Mouse (Mus musculus): Measurements from ENCODE around the gene Amigo3. TPM values are rescaled to one million over a fixed set of nuclear protein-coding genes. Genes with fewer than 3 reads are reported as not detected.

Amigo3 gene
- polyA plus RNA-seq, 1 experiment from 2014 or later = 0.29 TPM

GRCm38 (mm10) chr9:108058291-108058690, 5.3 kb downstream of the Amigo3 start:
- no peak overlapping the region for H3K4me3 ChIP-seq (ENCODE audit: inconsistent target)
- no peak overlapping the region for H3K27ac ChIP-seq
- peaks cover 54% of the 10 kb centered on the region; the same call in 1 of the 2 replicates for H3K36me3 ChIP-seq (ENCODE audit: inconsistent target)
- whole genome bisulfite sequencing (ENCODE audit: missing documents) = 100% methylated on average over 9 of the region's 9 CpGs
- H3K79me2 ChIP-seq (ENCODE audit: inconsistent target) = no peaks in the 10 kb centered on the region

GRCm38 (mm10) chr9:108062142-108062541, 9.2 kb downstream of the Amigo3 start:
- Histone ChIP-seq H3K36me3 (ENCODE audit: inconsistent target) (peaks cover 54% of the 10 kb centered on the region; the same call in 1 of the 2 replicates), H3K27ac (no peak overlapping the region), H3K79me2 (ENCODE audit: inconsistent target) (no peaks in the 10 kb centered on the region), H3K4me3 (ENCODE audit: inconsistent target) (no peak overlapping the region)
- WGBS (ENCODE audit: missing documents) = 89% methylated on average over 3 of the region's 3 CpGs

- no peaks in the 10 kb centered on the region for H3K79me2 ChIP-seq (ENCODE audit: inconsistent target)
- peaks cover 43% of the 10 kb centered on the region; the same call in 1 of the 2 replicates for H3K36me3 ChIP-seq (ENCODE audit: inconsistent target)
- WGBS (ENCODE audit: missing documents) = 92% methylated on average over 12 of the region's 12 CpGs
- no peak overlapping the region for H3K4me3 ChIP-seq (ENCODE audit: inconsistent target)
- no peak overlapping the region for H3K27ac ChIP-seq
These were observed 10.4 kb downstream of the Amigo3 start for GRCm38 (mm10) chr9:108063361-108063760.

DNA sequence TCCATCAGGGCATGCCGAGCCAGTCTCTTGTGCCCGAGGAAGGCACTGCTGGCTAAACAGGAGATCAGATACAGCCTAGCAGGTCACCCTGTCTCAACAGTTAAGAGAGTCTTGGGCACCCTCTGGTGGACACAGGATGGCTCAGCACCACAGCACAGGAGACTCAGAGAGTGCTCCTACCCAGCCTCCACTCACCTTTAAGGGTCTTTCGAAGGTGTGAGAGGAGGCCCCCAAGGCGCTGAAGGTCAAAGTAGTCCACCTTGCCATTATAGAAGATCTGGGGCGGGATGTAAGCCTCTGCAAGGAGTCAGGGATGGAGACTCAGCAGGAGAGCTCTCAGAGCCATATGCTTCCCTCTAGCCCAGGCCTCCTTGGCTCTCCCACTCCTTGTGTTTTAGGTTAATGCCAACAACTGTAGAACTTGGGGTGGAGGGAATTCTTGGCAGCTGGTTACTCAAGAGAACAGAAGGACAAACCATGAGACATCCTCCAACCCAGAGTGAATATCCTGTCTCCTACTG, 12.6 kb downstream of the Amigo3 start:
- H3K4me3 ChIP-seq (ENCODE audit: inconsistent target) = no peak overlapping the region
- WGBS (ENCODE audit: missing documents) = 70% methylated on average over 5 of the region's 5 CpGs
- no peak overlapping the region for H3K27ac ChIP-seq
- H3K36me3 ChIP-seq (ENCODE audit: inconsistent target) = peaks cover 27% of the 10 kb centered on the region; the same call in 1 of the 2 replicates
- H3K79me2 ChIP-seq (ENCODE audit: inconsistent target) = no peaks in the 10 kb centered on the region

- peaks cover 34% of the 10 kb centered on the region; the same call in 1 of the 2 replicates for H3K36me3 ChIP-seq (ENCODE audit: inconsistent target)
- no peaks in the 10 kb centered on the region for H3K79me2 ChIP-seq (ENCODE audit: inconsistent target)
- H3K4me3 ChIP-seq (ENCODE audit: inconsistent target) = no peak overlapping the region
- H3K27ac ChIP-seq = no peak overlapping the region
- whole genome bisulfite sequencing (ENCODE audit: missing documents) = 87% methylated on average over 6 of the region's 7 CpGs
These were observed 14.2 kb downstream of the Amigo3 start for GRCm38 (mm10) chr9:108067199-108067598.

GRCm38 (mm10) chr9:108067900-108068299, 14.9 kb downstream of the Amigo3 start:
- Histone ChIP-seq H3K4me3 (ENCODE audit: inconsistent target) (no peak overlapping the region), H3K27ac (no peak overlapping the region), H3K79me2 (ENCODE audit: inconsistent target) (no peaks in the 10 kb centered on the region), H3K36me3 (ENCODE audit: inconsistent target) (peaks cover 28% of the 10 kb centered on the region; the same call in 1 of the 2 replicates)
- WGBS (ENCODE audit: missing documents) = 32% methylated on average over 8 of the region's 8 CpGs

GRCm38 (mm10) chr9:108069007-108069406, 16.0 kb downstream of the Amigo3 start:
- 94% methylated on average over 9 of the region's 9 CpGs for WGBS (ENCODE audit: missing documents)
- peaks cover 20% of the 10 kb centered on the region; the same call in 1 of the 2 replicates for H3K36me3 ChIP-seq (ENCODE audit: inconsistent target)

GRCm38 (mm10) chr9:108069529-108069928, 16.6 kb downstream of the Amigo3 start:
- no peaks in the 10 kb centered on the region for H3K79me2 ChIP-seq (ENCODE audit: inconsistent target)
- no peak overlapping the region for H3K4me3 ChIP-seq (ENCODE audit: inconsistent target)
- H3K27ac ChIP-seq = no peak overlapping the region
- 95% methylated on average over 7 of the region's 7 CpGs for WGBS (ENCODE audit: missing documents)
- H3K36me3 ChIP-seq (ENCODE audit: inconsistent target) = peaks cover 14% of the 10 kb centered on the region; the same call in 1 of the 2 replicates

More at GRCm38 (mm10) chr9:108069007-108069406, 16.0 kb downstream of the Amigo3 start:
- no peaks in the 10 kb centered on the region for H3K79me2 ChIP-seq (ENCODE audit: inconsistent target)
- H3K4me3 ChIP-seq (ENCODE audit: inconsistent target) = no peak overlapping the region
- H3K27ac ChIP-seq = no peak overlapping the region

- H3K79me2 ChIP-seq (ENCODE audit: inconsistent target) = no peaks in the 10 kb centered on the region
- 95% methylated on average over 4 of the region's 4 CpGs for WGBS (ENCODE audit: missing documents)
- peaks cover 13% of the 10 kb centered on the region; the same call in 1 of the 2 replicates for H3K36me3 ChIP-seq (ENCODE audit: inconsistent target)
- H3K4me3 ChIP-seq (ENCODE audit: inconsistent target) = no peak overlapping the region
- H3K27ac ChIP-seq = no peak overlapping the region
These were observed 18.8 kb downstream of the Amigo3 start for GRCm38 (mm10) chr9:108071801-108072200.

GRCm38 (mm10) chr9:108072481-108072924, 19.5 kb downstream of the Amigo3 start:
- Histone ChIP-seq H3K4me3 (ENCODE audit: inconsistent target) (no peak overlapping the region), H3K79me2 (ENCODE audit: inconsistent target) (no peaks in the 10 kb centered on the region), H3K36me3 (ENCODE audit: inconsistent target) (peaks cover 13% of the 10 kb centered on the region; the same call in 1 of the 2 replicates), H3K27ac (no peak overlapping the region)
- 93% methylated on average over 9 of the region's 9 CpGs for WGBS (ENCODE audit: missing documents)

- WGBS (ENCODE audit: missing documents) = 91% methylated on average over 7 of the region's 7 CpGs
- H3K27ac ChIP-seq = no peak overlapping the region
These were observed 20.4 kb downstream of the Amigo3 start for GRCm38 (mm10) chr9:108073141-108073930.

DNA sequence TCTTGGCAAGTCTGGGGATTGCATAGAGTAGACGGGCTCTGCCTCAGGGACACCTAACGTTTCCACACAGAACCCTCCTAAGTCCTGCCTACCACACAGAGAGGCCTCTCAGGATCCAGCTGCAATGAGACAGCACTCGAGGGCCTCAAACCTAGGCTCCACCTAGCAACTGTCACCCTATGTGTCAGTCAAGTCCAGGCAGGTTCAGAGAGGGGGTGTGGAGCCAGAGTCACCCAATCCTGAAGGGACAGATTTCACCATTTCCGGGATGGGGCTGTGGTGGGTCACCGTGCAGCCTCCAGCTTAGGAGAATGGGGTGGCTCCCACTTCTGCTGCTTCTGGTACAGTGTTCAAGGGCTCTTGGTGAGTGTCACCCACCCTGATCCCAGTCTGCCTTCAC, 27.2 kb downstream of the Amigo3 start, which contains the start of gene Mst1:
Gene Mst1 (plus strand): TSS at position 269 of the 400 bp plus-strand sequence.
- H3K79me2 ChIP-seq (ENCODE audit: inconsistent target) = peaks cover 9% of the 10 kb centered on the region; the same call in 1 of the 2 replicates
- peaks cover 11% of the 10 kb centered on the region for H3K36me3 ChIP-seq (ENCODE audit: inconsistent target)
- peak within 1 kb of the TSS; percentile 89; the same call in 1 of the 2 replicates for H3K4me3 ChIP-seq (ENCODE audit: inconsistent target)
- no peak within 1 kb of the TSS for H3K27ac ChIP-seq
- WGBS (ENCODE audit: missing documents) = 79% methylated on average over 4 of the region's 5 CpGs

More at GRCm38 (mm10) chr9:108073141-108073930, 20.4 kb downstream of the Amigo3 start:
- Histone ChIP-seq H3K79me2 (ENCODE audit: inconsistent target) (peaks cover 4% of the 10 kb centered on the region; the same call in 1 of the 2 replicates), H3K4me3 (ENCODE audit: inconsistent target) (no peak overlapping the region), H3K36me3 (ENCODE audit: inconsistent target) (peaks cover 13% of the 10 kb centered on the region; the same call in 1 of the 2 replicates)

DNA sequence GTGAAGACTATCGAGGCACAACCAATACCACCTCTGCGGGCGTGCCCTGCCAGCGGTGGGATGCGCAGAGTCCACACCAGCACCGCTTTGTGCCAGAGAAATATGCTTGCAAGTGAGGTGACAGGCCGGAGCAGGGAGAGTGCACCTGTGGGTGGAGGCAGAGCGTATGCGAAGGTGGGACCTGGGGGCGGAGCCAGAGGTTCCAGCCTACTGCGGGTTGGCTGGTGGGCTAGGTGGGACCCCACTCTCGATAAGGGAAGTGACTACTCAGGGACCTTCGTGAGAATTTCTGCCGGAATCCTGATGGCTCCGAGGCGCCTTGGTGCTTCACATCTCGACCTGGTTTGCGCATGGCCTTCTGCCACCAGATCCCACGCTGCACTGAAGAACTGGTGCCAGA, 29.6 kb downstream of the Amigo3 start:
- 15% methylated on average over 18 of the region's 19 CpGs for whole genome bisulfite sequencing (ENCODE audit: missing documents)
- Histone ChIP-seq H3K36me3 (ENCODE audit: inconsistent target) (peaks cover 34% of the 10 kb centered on the region), H3K79me2 (ENCODE audit: inconsistent target) (peaks cover 9% of the 10 kb centered on the region; the same call in 1 of the 2 replicates), H3K27ac (no peak overlapping the region), H3K4me3 (ENCODE audit: inconsistent target) (no peak overlapping the region)

- H3K27ac ChIP-seq = no peak within 1 kb of the TSS
- 15% methylated on average over 12 of the region's 12 CpGs for WGBS (ENCODE audit: missing documents)
- H3K36me3 ChIP-seq (ENCODE audit: inconsistent target) = peaks cover 39% of the 10 kb centered on the region
- peaks cover 9% of the 10 kb centered on the region; the same call in 1 of the 2 replicates for H3K79me2 ChIP-seq (ENCODE audit: inconsistent target)
- H3K4me3 ChIP-seq (ENCODE audit: inconsistent target) = no peak within 1 kb of the TSS
These were observed 30.1 kb downstream of the Amigo3 start, which contains the start of gene Rnf123 for GRCm38 (mm10) chr9:108082988-108083431. TSS of gene Rnf123 (minus strand) at chr9:108083346.
